Mouse (Mus musculus) cortical plate, adult 2 months (tissue): ENCODE results near the gene Lrriq3. TPM values are rescaled to one million over a fixed set of nuclear protein-coding genes. Genes with fewer than 3 reads are reported as not detected.

ENCODE experiments used
- H3K27ac ChIP-seq: fragments of 200-500 bp; 2 replicates; pipeline ENCODE4 v1.5.1; 2012; ENCODE audit warnings: low read length, control low read depth, inconsistent platforms; ENCODE audit not compliant: insufficient read depth
- H3K4me1 ChIP-seq: fragments of 200-500 bp; 2 replicates; pipeline ENCODE4 v1.6.1; 2011; ENCODE audit warnings: low read length; ENCODE audit not compliant: control insufficient read depth, insufficient read depth
- H3K4me3 ChIP-seq: fragments of 200-500 bp; 2 replicates; pipeline ENCODE4 v1.5.1; 2011; ENCODE audit warnings: mild to moderate bottlenecking, low read length, control low read depth; ENCODE audit not compliant: insufficient read depth
- CTCF ChIP-seq: fragments of 200-500 bp; IDR thresholded peaks from 2 replicates; pipeline ENCODE4 v1.5.1; 2011; ENCODE audit warnings: mild to moderate bottlenecking, control low read depth, low read length; ENCODE audit not compliant: insufficient read depth; ENCODE audit errors: extremely low read depth
- POLR2A ChIP-seq: fragments of 200-500 bp; IDR thresholded peaks from 2 replicates; pipeline ENCODE4 v1.6.1; 2011; ENCODE audit warnings: mild to moderate bottlenecking, low read length, control low read depth; ENCODE audit not compliant: insufficient read depth; ENCODE audit errors: extremely low read depth
- polyA plus RNA-seq: library from polyadenylated mRNA; depleted of rRNA; stranded (reverse); fragments of >200 nt; gene quantifications from 2 replicates; pipeline ENCODE4 v1.2.3, GENCODE M21; 2012; rRNA removed

Gene Lrriq3
- polyA plus RNA-seq, 1 experiment, result 0.71 TPM

GRCm38 (mm10) chr3:155235502-155235901, 142.3 kb downstream of the Lrriq3 start:
- H3K4me3 ChIP-seq, result no peak overlapping the region
- H3K4me1 ChIP-seq, result no peaks in the 10 kb centered on the region
- TF ChIP-seq CTCF (no peak), POLR2A (no peak)
- H3K27ac ChIP-seq, result no peak overlapping the region

Other genes starting within 250 kb of the Lrriq3 start
- gene Tnni3k, start 38.0 kb upstream of the Lrriq3 start, polyA plus RNA-seq, result 0.26 and 0.31 TPM in 2 replicates
- 27.6 and 29.2 TPM in 2 replicates for gene Fpgt, start within 50 bp of the Lrriq3 start, polyA plus RNA-seq